Mouse (Mus musculus) neural tube, embryonic 13.5 days (tissue): ENCODE measurements around the gene Emb. TPM values are rescaled to one million over a fixed set of nuclear protein-coding genes. Genes with fewer than 3 reads are reported as not detected.

Source experiments
- ATAC-seq: fragments of 200-750 bp; cut with Nextera tagmentation; 2 replicates; pipeline ENCODE4 v1.8.0; 2017; ENCODE audit warnings: low read depth, mild to moderate bottlenecking, moderate TSS enrichment, moderate library complexity
- H3K27ac ChIP-seq: fragments of 300-500 bp; sonication (generic); replicated peaks from 2 replicates; pipeline ENCODE4 v1.5.1; 2015; ENCODE audit warnings: moderate library complexity, mild to moderate bottlenecking, inconsistent platforms
- H3K27me3 ChIP-seq: fragments of 300-500 bp; sonication (generic); 2 replicates; pipeline ENCODE4 v1.6.1; 2015; ENCODE audit warnings: mild to moderate bottlenecking, inconsistent platforms
- H3K36me3 ChIP-seq: fragments of 300-500 bp; sonication (generic); 2 replicates; pipeline ENCODE4 v1.6.1; 2015; ENCODE audit warnings: mild to moderate bottlenecking, inconsistent platforms
- H3K4me1 ChIP-seq: fragments of 300-500 bp; sonication (generic); replicated peaks from 2 replicates; pipeline ENCODE4 v1.6.1; 2015; ENCODE audit warnings: inconsistent platforms
- H3K4me2 ChIP-seq: fragments of 300-500 bp; sonication (generic); 2 replicates; pipeline ENCODE4 v1.6.1; 2015; ENCODE audit warnings: inconsistent platforms, mild to moderate bottlenecking, moderate library complexity
- H3K4me3 ChIP-seq: fragments of 300-500 bp; sonication (generic); 2 replicates; pipeline ENCODE4 v1.5.1; 2015; ENCODE audit warnings: mild to moderate bottlenecking, inconsistent platforms
- H3K9ac ChIP-seq: fragments of 300-500 bp; sonication (generic); 2 replicates; pipeline ENCODE4 v1.6.1; 2015; ENCODE audit warnings: moderate library complexity, mild to moderate bottlenecking, inconsistent platforms
- H3K9me3 ChIP-seq: fragments of 300-500 bp; sonication (generic); 2 replicates; pipeline ENCODE4 v1.6.1; 2016; ENCODE audit warnings: inconsistent platforms
- WGBS: fragments of 180-500 bp; shearing (Covaris S2); methylation state at CpG from one replicate; pipeline ENCODE4 v1.1.7; 2015; 5-methylcytosine and 5-hydroxymethylcytosine counted together
- polyA plus RNA-seq: library from polyadenylated mRNA; unstranded; fragments of >200 nt; fragmentation: Nextera tagmentation; extraction: Ambion mirVana; gene quantifications from 2 replicates; pipeline ENCODE4 v1.2.1, GENCODE M21; 2015

Emb gene
- polyA plus RNA-seq, 1 experiment from 2014 or later, result 15.6 TPM

- Histone ChIP-seq H3K4me1 (no peaks in the 10 kb centered on the region), H3K4me2 (no peak overlapping the region), H3K36me3 (no peaks in the 10 kb centered on the region), H3K9ac (no peak overlapping the region), H3K27me3 (no peaks in the 10 kb centered on the region), H3K27ac (no peak overlapping the region), H3K9me3 (no peaks in the 10 kb centered on the region), H3K4me3 (no peak overlapping the region)
- WGBS, result 89% methylated on average over 2 of the region's 2 CpGs
- ATAC-seq, result no peak
These were observed 78.6 kb downstream of the Emb start for GRCm38 (mm10) chr13:117286939-117287338.

- Histone ChIP-seq H3K36me3 (no peaks in the 10 kb centered on the region), H3K4me2 (no peak overlapping the region), H3K4me3 (no peak overlapping the region), H3K4me1 (no peaks in the 10 kb centered on the region), H3K9ac (no peak overlapping the region), H3K27ac (no peak overlapping the region), H3K9me3 (no peaks in the 10 kb centered on the region), H3K27me3 (no peaks in the 10 kb centered on the region)
- WGBS, result 91% methylated on average over 6 of the region's 6 CpGs
- ATAC-seq, result no peak
These were observed 79.1 kb downstream of the Emb start for GRCm38 (mm10) chr13:117287400-117287799.

- Histone ChIP-seq H3K9me3 (no peaks in the 10 kb centered on the region), H3K27me3 (no peaks in the 10 kb centered on the region), H3K27ac (no peak overlapping the region), H3K9ac (peak overlapping the region; percentile 31; the same call in 1 of the 2 replicates), H3K36me3 (no peaks in the 10 kb centered on the region), H3K4me2 (peak overlapping the region; percentile 44), H3K4me1 (no peaks in the 10 kb centered on the region), H3K4me3 (peak overlapping the region; percentile 12; the same call in 1 of the 2 replicates)
- WGBS, result 29% methylated on average over 17 of the region's 17 CpGs
- ATAC-seq, result peak; percentile 88
These were observed 81.3 kb downstream of the Emb start for GRCm38 (mm10) chr13:117289494-117290270.

GRCm38 (mm10) chr13:117311446-117312225 is 103.3 kb downstream of the Emb start:
- H3K9me3 ChIP-seq, result no peaks in the 10 kb centered on the region
- no peak overlapping the region for H3K4me3 ChIP-seq
- no peak overlapping the region for H3K27ac ChIP-seq
- H3K27me3 ChIP-seq, result no peaks in the 10 kb centered on the region
- H3K4me1 ChIP-seq, result no peaks in the 10 kb centered on the region; the same call in 1 of the 2 replicates
- ATAC-seq, result peak; percentile 85
- H3K4me2 ChIP-seq, result peak overlapping the region; percentile 41
- H3K9ac ChIP-seq, result no peak overlapping the region
- WGBS, result 32% methylated on average over 24 of the region's 24 CpGs
- H3K36me3 ChIP-seq, result no peaks in the 10 kb centered on the region

Other genes with a start within 250 kb of the Emb start
- gene Parp8, start 183.0 kb upstream of the Emb start, polyA plus RNA-seq, result 24.3 and 27.6 TPM in 2 replicates
- 0.18 and 0.32 TPM in 2 replicates for gene Gm17509, start 12.5 kb downstream of the Emb start, polyA plus RNA-seq